Mouse (Mus musculus): ENCODE measurements at regions not wholly inside any gene's neighbourhood (a gene's known extent, or its start where the extent isn't known, plus 50 kb on each side); places are given as distances from the start of the nearest gene placed in this dataset.

GRCm38 (mm10) chr4:33740982-33741381, 183.4 kb upstream of the Cnr1 start:
- no peak for TF ChIP-seq CTCF (IDR thresholded peaks at IDR 0.05; ENCODE audit: low read depth)
- no peak for TF ChIP-seq EP300 (optimal IDR thresholded peaks at IDR 0.05)
